Mouse (Mus musculus) intestine, embryonic 15.5 days (tissue): ENCODE measurements around the gene Sphk2. TPM values are rescaled to one million over a fixed set of nuclear protein-coding genes. Genes with fewer than 3 reads are reported as not detected.

ENCODE experiments used
- ATAC-seq: fragments of 200-750 bp; cut with Nextera tagmentation; 2 replicates; pipeline ENCODE4 v1.8.0; 2017; ENCODE audit warnings: moderate TSS enrichment, moderate library complexity
- H3K27ac ChIP-seq: fragments of 300-500 bp; sonication (generic); 2 replicates; pipeline ENCODE4 v1.5.1; 2015; ENCODE audit warnings: mild to moderate bottlenecking, inconsistent platforms
- H3K27me3 ChIP-seq: fragments of 300-500 bp; sonication (generic); replicated peaks from 2 replicates; pipeline ENCODE4 v1.6.1; 2015; ENCODE audit warnings: inconsistent platforms
- H3K36me3 ChIP-seq: fragments of 300-500 bp; sonication (generic); 2 replicates; pipeline ENCODE4 v1.6.1; 2015; ENCODE audit warnings: inconsistent platforms
- H3K4me1 ChIP-seq: fragments of 300-500 bp; sonication (generic); replicated peaks from 2 replicates; pipeline ENCODE4 v1.6.1; 2015; ENCODE audit warnings: inconsistent platforms
- H3K4me2 ChIP-seq: fragments of 300-500 bp; sonication (generic); replicated peaks from 2 replicates; pipeline ENCODE4 v1.6.1; 2015; ENCODE audit warnings: mild to moderate bottlenecking, inconsistent platforms
- H3K4me3 ChIP-seq: fragments of 300-500 bp; sonication (generic); replicated peaks from 2 replicates; pipeline ENCODE4 v1.5.1; 2015; ENCODE audit warnings: inconsistent platforms
- H3K9ac ChIP-seq: fragments of 300-500 bp; sonication (generic); 2 replicates; pipeline ENCODE4 v1.6.1; 2015; ENCODE audit warnings: inconsistent platforms
- H3K9me3 ChIP-seq: fragments of 300-500 bp; sonication (generic); 2 replicates; pipeline ENCODE4 v1.6.1; 2016; ENCODE audit warnings: inconsistent platforms
- WGBS: fragments of 180-500 bp; shearing (Covaris S2); methylation state at CpG from one replicate; pipeline ENCODE4 v1.1.7; 2015; 5-methylcytosine and 5-hydroxymethylcytosine counted together
- polyA plus RNA-seq: library from polyadenylated mRNA; unstranded; fragments of >200 nt; fragmentation: Nextera tagmentation; extraction: Ambion mirVana; gene quantifications from 2 replicates; pipeline ENCODE4 v1.2.1, GENCODE M21; 2015

The Sphk2 gene
- polyA plus RNA-seq, 1 experiment from 2014 or later, result 38.1 TPM

DNA sequence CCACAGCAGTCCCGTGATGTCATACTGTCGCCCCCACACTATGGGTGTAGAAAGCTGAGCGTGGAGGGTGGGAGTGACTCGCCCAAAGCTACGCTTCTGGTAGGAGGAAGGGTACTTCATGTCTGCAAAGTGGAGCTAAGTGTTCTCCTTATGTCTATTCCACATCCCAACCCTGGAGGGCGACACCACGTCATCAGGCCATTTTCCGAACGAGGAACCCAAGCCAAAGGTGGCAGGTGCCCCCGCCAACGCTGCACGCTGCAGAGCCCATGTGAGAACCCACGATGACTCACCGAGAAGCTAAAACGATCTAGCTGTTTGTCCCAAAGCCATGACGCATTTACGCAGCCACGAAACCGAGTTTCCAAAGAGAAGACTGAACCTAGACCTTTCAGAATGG lies 24.5 kb upstream of the Sphk2 start:
- 0 out of 2 replicates have a peak, but pooled peaks cover 5% of the 10 kb centered on the region for H3K4me1 ChIP-seq
- peak overlapping the region; percentile 21 for H3K4me3 ChIP-seq
- no peaks in the 10 kb centered on the region for H3K36me3 ChIP-seq
- no peaks in the 10 kb centered on the region for H3K9me3 ChIP-seq
- H3K27me3 ChIP-seq, result no peaks in the 10 kb centered on the region
- peak overlapping the region; percentile 41 for H3K4me2 ChIP-seq
- 33% methylated on average over 19 of the region's 19 CpGs for WGBS
- ATAC-seq, result no peak
- H3K27ac ChIP-seq, result no peak overlapping the region
- no peak overlapping the region for H3K9ac ChIP-seq

GRCm38 (mm10) chr7:45741777-45742176 lies 24.0 kb upstream of the Sphk2 start:
- no peaks in the 10 kb centered on the region for H3K9me3 ChIP-seq
- H3K4me1 ChIP-seq, result 0 out of 2 replicates have a peak, but pooled peaks cover 5% of the 10 kb centered on the region
- no peaks in the 10 kb centered on the region for H3K36me3 ChIP-seq
- peak overlapping the region; percentile 41 for H3K4me2 ChIP-seq
- 0 out of 2 replicates have a peak, but pooled peaks have one; percentile 14 for ATAC-seq
- peak overlapping the region; percentile 21 for H3K4me3 ChIP-seq
- H3K27ac ChIP-seq, result no peak overlapping the region
- H3K9ac ChIP-seq, result no peak overlapping the region
- no peaks in the 10 kb centered on the region for H3K27me3 ChIP-seq
- 37% methylated on average over 11 of the region's 11 CpGs for WGBS

DNA sequence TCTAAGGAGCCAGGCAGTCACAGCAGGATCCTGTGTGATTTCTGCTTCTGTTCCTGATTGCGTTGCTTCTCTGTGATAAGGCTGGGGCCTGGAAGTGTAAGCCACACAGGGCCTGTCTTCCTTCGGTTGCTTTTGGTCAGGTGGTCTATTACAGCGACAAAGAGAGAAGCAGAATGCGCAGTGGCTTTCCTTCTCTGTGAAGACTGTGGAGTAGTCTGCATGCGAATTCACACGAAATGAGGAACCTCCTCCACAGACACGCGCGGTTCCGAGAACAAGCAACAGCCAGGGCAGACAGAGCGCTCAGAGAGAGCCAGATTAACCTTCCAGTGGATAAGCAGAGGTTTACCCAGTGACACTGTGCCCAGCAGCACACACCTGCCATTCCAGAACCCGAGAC lies 23.5 kb upstream of the Sphk2 start:
- no peaks in the 10 kb centered on the region for H3K9me3 ChIP-seq
- WGBS, result 82% methylated on average over 12 of the region's 12 CpGs
- ATAC-seq, result no peak
- no peak overlapping the region for H3K4me3 ChIP-seq
- H3K27ac ChIP-seq, result no peak overlapping the region
- no peaks in the 10 kb centered on the region for H3K27me3 ChIP-seq
- no peak overlapping the region for H3K9ac ChIP-seq
- no peaks in the 10 kb centered on the region for H3K36me3 ChIP-seq
- H3K4me1 ChIP-seq, result 0 out of 2 replicates have a peak, but pooled peaks cover 5% of the 10 kb centered on the region
- peak overlapping the region; percentile 41 for H3K4me2 ChIP-seq

DNA sequence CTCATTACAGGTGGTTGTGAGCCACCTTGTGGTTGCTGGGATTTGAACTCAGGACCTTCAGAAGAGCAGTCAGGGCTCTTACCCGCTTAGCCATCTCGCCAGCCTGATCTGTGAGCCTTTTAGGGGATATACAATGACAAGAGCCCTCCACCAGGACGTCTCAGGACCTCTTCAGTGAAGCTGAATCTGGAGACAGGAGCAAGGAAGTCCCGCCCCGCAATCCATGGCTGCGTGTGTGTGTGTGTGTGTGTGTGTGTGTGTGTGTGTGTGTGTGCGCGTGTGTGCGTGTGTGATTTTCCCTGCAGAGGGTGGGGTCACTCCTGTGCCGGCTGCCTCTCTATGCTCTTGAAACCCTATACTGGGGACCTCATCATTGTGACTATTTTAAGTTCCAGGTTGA lies 22.0 kb upstream of the Sphk2 start:
- no peaks in the 10 kb centered on the region for H3K27me3 ChIP-seq
- no peak for ATAC-seq

DNA sequence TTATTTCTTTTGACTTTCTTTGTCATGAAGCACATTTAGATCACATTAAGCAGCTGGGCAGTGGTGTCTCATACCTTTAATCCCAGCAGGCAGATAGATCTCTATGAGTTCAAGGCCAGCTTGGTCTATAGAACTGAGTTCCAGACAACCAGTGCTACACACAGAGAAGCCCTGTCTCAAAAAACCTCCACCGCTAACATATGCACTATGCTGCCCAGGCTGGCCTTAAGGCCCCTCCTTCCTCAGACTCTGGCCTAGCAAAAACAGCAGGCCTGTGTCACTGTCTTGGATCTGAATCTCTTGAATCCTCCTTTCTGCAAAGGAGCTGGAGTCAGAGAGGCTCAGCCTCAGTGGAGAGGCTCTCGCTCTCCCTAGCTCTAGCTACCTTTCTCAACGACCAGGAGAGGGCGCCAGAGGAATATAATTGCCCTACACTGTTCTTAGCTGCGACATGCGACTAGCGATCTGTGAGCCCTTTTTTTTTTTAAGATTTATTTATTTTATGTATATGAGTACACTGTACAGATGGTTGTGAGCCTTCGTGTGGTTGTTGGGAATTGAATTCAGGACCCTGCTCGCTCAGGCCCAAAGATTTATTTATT lies 21.5 kb upstream of the Sphk2 start:
- Histone ChIP-seq H3K27me3 (no peaks in the 10 kb centered on the region), H3K4me1 (0 out of 2 replicates have a peak, but pooled peaks cover 5% of the 10 kb centered on the region), H3K36me3 (no peaks in the 10 kb centered on the region), H3K4me3 (no peak overlapping the region), H3K27ac (no peak overlapping the region), H3K9me3 (no peaks in the 10 kb centered on the region), H3K9ac (no peak overlapping the region), H3K4me2 (no peak overlapping the region)
- WGBS, result 7% methylated on average over 9 of the region's 9 CpGs
- peak; percentile 85 for ATAC-seq

More for the DNA sequence above, 22.0 kb upstream of the Sphk2 start:
- 0 out of 2 replicates have a peak, but pooled peaks cover 5% of the 10 kb centered on the region for H3K4me1 ChIP-seq
- no peaks in the 10 kb centered on the region for H3K9me3 ChIP-seq
- H3K36me3 ChIP-seq, result no peaks in the 10 kb centered on the region
- H3K9ac ChIP-seq, result no peak overlapping the region
- no peak overlapping the region for H3K27ac ChIP-seq
- no peak overlapping the region for H3K4me2 ChIP-seq
- H3K4me3 ChIP-seq, result no peak overlapping the region
- WGBS, result 55% methylated on average over 8 of the region's 10 CpGs

GRCm38 (mm10) chr7:45733477-45733876 lies 15.7 kb upstream of the Sphk2 start:
- no peak overlapping the region for H3K27ac ChIP-seq
- ATAC-seq, result no peak
- H3K27me3 ChIP-seq, result no peaks in the 10 kb centered on the region; the same call in 1 of the 2 replicates
- no peaks in the 10 kb centered on the region for H3K36me3 ChIP-seq
- peaks cover 25% of the 10 kb centered on the region for H3K4me1 ChIP-seq
- H3K4me2 ChIP-seq, result no peak overlapping the region
- H3K9ac ChIP-seq, result no peak overlapping the region
- no peaks in the 10 kb centered on the region for H3K9me3 ChIP-seq
- H3K4me3 ChIP-seq, result no peak overlapping the region
- 80% methylated on average over 5 of the region's 5 CpGs for WGBS

- H3K4me1 ChIP-seq, result peaks cover 34% of the 10 kb centered on the region
- 0 out of 2 replicates have a peak overlapping the region, but pooled peaks have one; percentile 8 for H3K9ac ChIP-seq
- WGBS, result 13% methylated on average over 16 of the region's 16 CpGs
- H3K9me3 ChIP-seq, result no peaks in the 10 kb centered on the region
- ATAC-seq, result peak; percentile 74
- H3K4me3 ChIP-seq, result no peak overlapping the region
- H3K27me3 ChIP-seq, result no peaks in the 10 kb centered on the region; the same call in 1 of the 2 replicates
- H3K4me2 ChIP-seq, result peak overlapping the region; percentile 24
- peak overlapping the region; percentile 83 for H3K27ac ChIP-seq
- peaks cover 11% of the 10 kb centered on the region; the same call in 1 of the 2 replicates for H3K36me3 ChIP-seq
Measured at GRCm38 (mm10) chr7:45730727-45731431, 13.1 kb upstream of the Sphk2 start.

DNA sequence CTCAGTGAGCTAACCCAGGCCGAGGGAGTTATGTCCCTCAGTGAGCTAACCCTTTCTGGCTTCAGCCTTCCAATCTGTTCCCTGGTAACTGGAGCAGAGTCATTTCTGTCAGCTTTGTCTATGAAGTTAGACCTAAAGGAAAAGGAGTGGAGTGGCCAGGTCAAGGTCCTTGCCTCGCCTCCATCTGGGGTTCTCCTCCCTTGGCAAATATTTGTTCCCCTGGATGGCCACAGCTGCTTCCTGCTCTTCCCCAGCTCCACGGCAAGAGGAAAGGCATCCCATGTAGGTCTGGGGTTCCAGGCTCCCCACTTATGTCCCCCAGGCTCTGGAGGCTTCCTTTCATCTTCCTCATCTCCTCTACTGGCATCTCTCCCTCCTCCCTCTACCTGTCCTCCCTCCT lies 9.8 kb upstream of the Sphk2 start:
- peaks cover 34% of the 10 kb centered on the region for H3K36me3 ChIP-seq
- H3K9ac ChIP-seq, result no peak overlapping the region
- H3K9me3 ChIP-seq, result no peaks in the 10 kb centered on the region
- peaks cover 40% of the 10 kb centered on the region for H3K4me1 ChIP-seq
- H3K4me3 ChIP-seq, result no peak overlapping the region
- peak overlapping the region; percentile 67 for H3K27ac ChIP-seq
- H3K4me2 ChIP-seq, result peak overlapping the region; percentile 33
- ATAC-seq, result peak; percentile 39
- H3K27me3 ChIP-seq, result no peaks in the 10 kb centered on the region
- 50% methylated on average over 3 of the region's 3 CpGs for WGBS

DNA sequence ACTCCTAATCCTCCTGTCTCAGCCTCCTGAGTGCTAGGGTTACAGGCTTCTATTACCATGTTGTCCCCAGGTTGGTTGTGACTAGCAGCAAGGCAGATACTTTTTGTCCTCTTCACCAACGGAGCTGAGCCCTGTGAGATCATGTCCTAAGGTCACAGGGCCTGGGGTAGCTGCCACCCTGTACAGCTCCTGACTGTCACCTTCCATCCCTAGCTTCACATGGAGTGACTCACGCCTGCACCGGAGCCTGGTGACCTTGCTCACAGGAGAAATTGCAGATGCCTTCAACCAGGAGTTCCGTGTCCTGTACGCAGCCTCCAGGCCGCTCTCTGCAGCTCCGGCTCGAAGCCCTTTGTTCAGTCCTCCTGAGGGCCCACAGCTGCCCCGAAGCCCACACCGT lies 8.6 kb upstream of the Sphk2 start:
- H3K9ac ChIP-seq, result 0 out of 2 replicates have a peak overlapping the region, but pooled peaks have one; percentile 17
- WGBS, result 84% methylated on average over 10 of the region's 10 CpGs
- H3K4me3 ChIP-seq, result no peak overlapping the region
- peak overlapping the region; percentile 67 for H3K27ac ChIP-seq
- peaks cover 38% of the 10 kb centered on the region for H3K4me1 ChIP-seq
- no peaks in the 10 kb centered on the region for H3K9me3 ChIP-seq
- H3K4me2 ChIP-seq, result 0 out of 2 replicates have a peak overlapping the region, but pooled peaks have one; percentile 7
- H3K27me3 ChIP-seq, result no peaks in the 10 kb centered on the region
- no peak for ATAC-seq
- peaks cover 36% of the 10 kb centered on the region for H3K36me3 ChIP-seq

DNA sequence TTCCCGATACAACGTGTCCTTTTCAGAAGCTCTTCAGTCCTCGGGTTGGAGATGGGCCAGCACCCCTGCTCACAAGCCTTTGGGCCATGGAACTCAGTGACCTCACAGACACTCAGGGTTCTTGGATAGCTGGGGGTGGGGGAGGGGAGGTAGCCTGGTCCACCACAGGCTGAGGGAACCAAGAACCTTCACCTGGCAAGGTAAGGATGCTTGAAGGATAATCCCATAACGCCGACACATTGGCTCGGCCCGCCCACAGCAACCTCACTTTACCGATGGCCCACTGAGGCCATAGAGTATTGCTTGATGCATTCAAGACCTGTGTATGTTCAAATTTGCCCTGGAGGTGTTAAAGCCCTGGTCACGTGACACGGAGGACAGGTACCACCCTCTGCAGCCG lies 7.9 kb upstream of the Sphk2 start, which contains the start of gene Spaca4:
TSS of gene Spaca4 (minus strand) at position 101 of the 400 bp plus-strand sequence.
- Histone ChIP-seq H3K27me3 (no peaks in the 10 kb centered on the region), H3K36me3 (peaks cover 39% of the 10 kb centered on the region), H3K4me1 (peaks cover 33% of the 10 kb centered on the region), H3K4me3 (no peak within 1 kb of the TSS), H3K9me3 (no peaks in the 10 kb centered on the region), H3K27ac (peak within 1 kb of the TSS; percentile 67), H3K9ac (0 out of 2 replicates have a peak within 1 kb of the TSS, but pooled peaks have one; percentile 17), H3K4me2 (0 out of 2 replicates have a peak within 1 kb of the TSS, but pooled peaks have one; percentile 7)
- no peak for ATAC-seq
- WGBS, result 91% methylated on average over 11 of the region's 11 CpGs

DNA sequence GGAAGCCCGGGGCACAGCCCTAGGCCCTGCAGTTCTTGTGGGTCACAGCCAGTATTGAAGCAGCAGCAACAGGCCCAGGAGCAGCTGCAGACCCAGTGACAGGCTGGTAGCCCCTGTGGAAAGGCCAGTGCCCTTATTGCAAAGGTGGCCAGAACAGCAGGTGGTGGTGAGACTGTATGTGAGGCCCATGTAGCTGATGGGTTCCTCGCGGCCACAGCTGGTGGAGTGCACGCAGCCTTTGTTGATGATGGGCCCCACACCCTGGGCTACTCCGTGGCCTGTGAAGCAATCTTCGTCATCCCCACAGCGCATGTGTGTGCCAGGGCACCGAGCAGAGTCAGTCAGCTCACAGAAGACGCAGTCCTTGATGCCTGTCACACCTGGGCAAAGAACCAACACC lies 7.3 kb upstream of the Sphk2 start:
- no peaks in the 10 kb centered on the region for H3K9me3 ChIP-seq
- H3K4me3 ChIP-seq, result no peak overlapping the region
- 87% methylated on average over 9 of the region's 9 CpGs for WGBS
- H3K27ac ChIP-seq, result no peak overlapping the region
- H3K4me1 ChIP-seq, result peaks cover 27% of the 10 kb centered on the region
- H3K36me3 ChIP-seq, result peaks cover 40% of the 10 kb centered on the region
- no peaks in the 10 kb centered on the region for H3K27me3 ChIP-seq
- H3K9ac ChIP-seq, result no peak overlapping the region
- no peak overlapping the region for H3K4me2 ChIP-seq
- no peak for ATAC-seq

DNA sequence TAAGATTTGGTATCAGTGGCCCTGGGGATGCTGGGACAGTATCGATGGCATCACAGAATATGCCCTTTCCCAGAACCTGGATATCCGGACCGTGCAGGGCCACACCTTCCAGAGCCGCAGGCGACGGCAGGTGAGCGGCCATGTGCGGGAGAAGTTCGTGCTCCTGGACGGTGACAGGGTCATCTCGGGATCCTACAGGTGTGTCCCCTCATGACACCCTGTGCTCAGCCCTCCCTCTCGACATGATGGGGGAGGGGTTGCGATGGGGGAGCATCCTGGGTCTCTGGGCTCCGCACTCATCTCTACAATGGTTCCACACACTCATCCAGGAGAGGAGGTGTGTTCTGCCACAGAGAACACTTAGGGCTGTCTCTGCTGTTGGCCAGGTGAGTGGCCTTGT lies 6.0 kb upstream of the Sphk2 start:
- Histone ChIP-seq H3K27me3 (no peaks in the 10 kb centered on the region), H3K4me1 (peaks cover 32% of the 10 kb centered on the region), H3K9ac (no peak overlapping the region; the same call in 1 of the 2 replicates), H3K36me3 (peaks cover 47% of the 10 kb centered on the region), H3K27ac (no peak overlapping the region), H3K9me3 (no peaks in the 10 kb centered on the region), H3K4me2 (no peak overlapping the region), H3K4me3 (no peak overlapping the region)
- WGBS, result 90% methylated on average over 14 of the region's 14 CpGs
- no peak for ATAC-seq
